Mouse (Mus musculus): Measurements from ENCODE around the gene Knop1. TPM values are rescaled to one million over a fixed set of nuclear protein-coding genes. Genes with fewer than 3 reads are reported as not detected.

Knop1 gene
- total and polyA plus RNA-seq, 2 experiments from 2014 or later, result 41.5 to 75.0 TPM

- 87% methylated on average over 10 of the region's 10 CpGs for WGBS
- TF ChIP-seq CTCF (IDR thresholded peaks at IDR 0.05; ENCODE audit: low read depth), result no peak
- ATAC-seq (no peak), DNase-seq (no peak)
- Histone ChIP-seq H3K4me1 (ENCODE audit: insufficient read depth) (0 out of 2 replicates have a peak, but pooled peaks cover under 1% of the 10 kb centered on the region), H3K9ac (no peak overlapping the region), H3K27ac (ENCODE audit: low read depth, low read length) (no peak overlapping the region), H3K27me3 (ENCODE audit: insufficient read depth, low read length) (no peaks in the 10 kb centered on the region), H3K4me2 (ENCODE audit: low read depth) (no peak overlapping the region), H3K9me3 (ENCODE audit: low read length) (no peaks in the 10 kb centered on the region), H3K4me3 (ENCODE audit: low read depth, low read length) (no peak overlapping the region), H3K36me3 (ENCODE audit: insufficient read depth) (peaks cover 76% of the 10 kb centered on the region)
Measured at GRCm38 (mm10) chr7:118848796-118849195, 7.3 kb downstream of the Knop1 start.

DNA sequence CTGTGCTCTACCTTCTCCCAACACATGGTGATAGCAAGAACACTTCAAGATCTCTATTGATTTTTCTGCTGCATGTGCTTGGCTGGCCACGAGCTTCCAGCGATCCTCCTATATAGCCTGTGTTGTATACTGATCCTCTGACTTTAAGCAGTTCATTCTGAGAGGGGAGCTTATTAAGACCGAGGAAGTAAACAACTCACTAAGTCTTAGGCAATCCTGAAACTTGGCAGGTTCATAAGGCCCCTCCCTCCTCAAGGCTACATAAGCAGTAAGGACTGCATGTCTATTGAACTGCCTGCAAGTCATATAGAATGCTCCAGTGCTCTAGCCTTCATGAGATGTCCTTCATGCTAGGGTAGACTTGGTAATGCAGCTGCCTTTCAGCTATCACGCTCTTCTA, 9.7 kb downstream of the Knop1 start:
- TF ChIP-seq CTCF (IDR thresholded peaks at IDR 0.05; ENCODE audit: low read depth), result no peak
- ATAC-seq, result no peak
- peaks cover 89% of the 10 kb centered on the region for H3K36me3 ChIP-seq (ENCODE audit: insufficient read depth)

GRCm38 (mm10) chr7:118845141-118845540, 10.9 kb downstream of the Knop1 start:
- DNase-seq, result no peak
- no peak for ATAC-seq
- Histone ChIP-seq H3K4me1 (ENCODE audit: insufficient read depth) (no peaks in the 10 kb centered on the region), H3K4me2 (ENCODE audit: low read depth) (no peak overlapping the region), H3K9me3 (ENCODE audit: low read length) (no peaks in the 10 kb centered on the region), H3K36me3 (ENCODE audit: insufficient read depth) (peaks cover 90% of the 10 kb centered on the region), H3K27me3 (ENCODE audit: insufficient read depth, low read length) (no peaks in the 10 kb centered on the region), H3K27ac (ENCODE audit: low read depth, low read length) (no peak overlapping the region), H3K9ac (no peak overlapping the region), H3K4me3 (ENCODE audit: low read depth, low read length) (no peak overlapping the region)
- no peak for TF ChIP-seq CTCF (IDR thresholded peaks at IDR 0.05; ENCODE audit: low read depth)
- 84% methylated on average over 5 of the region's 5 CpGs for WGBS

More for the DNA sequence above, 9.7 kb downstream of the Knop1 start:
- Histone ChIP-seq H3K27ac (ENCODE audit: low read depth, low read length) (no peak overlapping the region), H3K9ac (no peak overlapping the region), H3K4me3 (ENCODE audit: low read depth, low read length) (no peak overlapping the region), H3K27me3 (ENCODE audit: insufficient read depth, low read length) (no peaks in the 10 kb centered on the region), H3K4me1 (ENCODE audit: insufficient read depth) (no peaks in the 10 kb centered on the region), H3K4me2 (ENCODE audit: low read depth) (no peak overlapping the region), H3K9me3 (ENCODE audit: low read length) (no peaks in the 10 kb centered on the region)
- WGBS, result 93% methylated on average over 4 of the region's 4 CpGs
- no peak for DNase-seq

DNA sequence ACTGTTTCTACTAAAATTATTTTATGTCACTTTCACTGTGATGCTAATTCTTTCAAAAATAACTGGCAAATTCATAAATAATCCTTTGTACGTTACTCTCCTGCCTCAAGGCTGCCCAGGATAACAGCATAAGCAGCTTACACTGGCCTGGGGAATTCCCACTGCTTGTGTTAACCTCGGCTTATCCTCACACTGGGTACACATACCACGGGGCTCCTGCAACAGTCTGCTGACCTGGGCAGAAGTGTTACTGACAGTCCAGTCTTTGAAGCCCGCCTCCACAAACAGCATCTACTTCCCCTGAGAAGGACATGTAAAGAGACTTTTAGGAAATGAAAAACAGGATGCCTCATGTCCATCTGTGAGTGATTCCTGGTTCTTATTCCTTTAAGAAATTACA, 13.1 kb downstream of the Knop1 start:
- no peak overlapping the region for H3K9ac ChIP-seq
- H3K4me3 ChIP-seq (ENCODE audit: low read depth, low read length), result no peak overlapping the region
- H3K27me3 ChIP-seq (ENCODE audit: insufficient read depth, low read length), result no peaks in the 10 kb centered on the region
- H3K36me3 ChIP-seq (ENCODE audit: insufficient read depth), result peaks cover 89% of the 10 kb centered on the region
- DNase-seq, result no peak
- no peak for ATAC-seq
- no peak overlapping the region for H3K27ac ChIP-seq (ENCODE audit: low read depth, low read length)
- no peak for TF ChIP-seq CTCF (IDR thresholded peaks at IDR 0.05; ENCODE audit: low read depth)
- H3K4me1 ChIP-seq (ENCODE audit: insufficient read depth), result no peaks in the 10 kb centered on the region
- 79% methylated on average over 4 of the region's 4 CpGs for WGBS
- no peak overlapping the region for H3K4me2 ChIP-seq (ENCODE audit: low read depth)
- no peaks in the 10 kb centered on the region for H3K9me3 ChIP-seq (ENCODE audit: low read length)

GRCm38 (mm10) chr7:118841796-118842195, 14.3 kb downstream of the Knop1 start:
- ATAC-seq, result peak; percentile 47; the same call in 1 of the 2 replicates
- WGBS, result 38% methylated on average over 1 of the region's 1 CpGs
- Histone ChIP-seq H3K36me3 (ENCODE audit: insufficient read depth) (peaks cover 94% of the 10 kb centered on the region), H3K4me3 (ENCODE audit: low read depth, low read length) (no peak overlapping the region), H3K4me2 (ENCODE audit: low read depth) (no peak overlapping the region), H3K9me3 (ENCODE audit: low read length) (no peaks in the 10 kb centered on the region), H3K27ac (ENCODE audit: low read depth, low read length) (no peak overlapping the region), H3K4me1 (ENCODE audit: insufficient read depth) (no peaks in the 10 kb centered on the region), H3K9ac (no peak overlapping the region), H3K27me3 (ENCODE audit: insufficient read depth, low read length) (no peaks in the 10 kb centered on the region)
- DNase-seq, result no peak
- peak; percentile 32; the same call in 1 of the 2 replicates for TF ChIP-seq CTCF (IDR thresholded peaks at IDR 0.05; ENCODE audit: low read depth)

GRCm38 (mm10) chr7:118841030-118841745, 14.9 kb downstream of the Knop1 start:
- Histone ChIP-seq H3K9me3 (ENCODE audit: low read length) (no peaks in the 10 kb centered on the region), H3K36me3 (ENCODE audit: insufficient read depth) (peaks cover 95% of the 10 kb centered on the region), H3K27ac (ENCODE audit: low read depth, low read length) (no peak overlapping the region), H3K4me2 (ENCODE audit: low read depth) (no peak overlapping the region), H3K4me1 (ENCODE audit: insufficient read depth) (no peaks in the 10 kb centered on the region), H3K4me3 (ENCODE audit: low read depth, low read length) (no peak overlapping the region), H3K9ac (no peak overlapping the region), H3K27me3 (ENCODE audit: insufficient read depth, low read length) (no peaks in the 10 kb centered on the region)
- WGBS, result 40% methylated on average over 8 of the region's 8 CpGs
- DNase-seq (peak; percentile 44), ATAC-seq (0 out of 2 replicates have a peak, but pooled peaks have one; percentile 21)
- TF ChIP-seq CTCF (IDR thresholded peaks at IDR 0.05; ENCODE audit: low read depth), result no peak

DNA sequence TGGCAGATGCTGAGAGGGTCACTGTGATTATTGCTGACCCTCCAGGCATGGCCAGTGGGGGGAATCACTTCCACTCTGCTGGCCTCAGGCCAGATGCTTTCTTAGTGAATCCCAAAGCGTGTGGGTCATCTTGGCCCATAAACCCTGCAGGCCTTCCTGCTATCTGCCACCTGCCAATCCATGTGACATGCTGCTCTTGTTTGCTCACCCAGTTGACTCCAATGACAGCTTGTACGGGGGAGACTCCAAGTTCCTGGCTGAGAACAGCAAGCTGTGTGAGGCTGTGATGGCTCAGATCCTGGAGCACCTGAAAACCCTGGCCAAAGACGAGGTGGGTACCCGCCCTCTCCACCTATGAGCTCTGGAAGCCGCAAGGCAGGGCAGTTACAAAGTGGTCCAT, 18.2 kb downstream of the Knop1 start:
- DNase-seq, result no peak
- WGBS, result 89% methylated on average over 5 of the region's 5 CpGs

More for the DNA sequence above, 18.2 kb downstream of the Knop1 start:
- Histone ChIP-seq H3K36me3 (ENCODE audit: insufficient read depth) (peaks cover 95% of the 10 kb centered on the region), H3K4me3 (ENCODE audit: low read depth, low read length) (no peak overlapping the region), H3K4me2 (ENCODE audit: low read depth) (no peak overlapping the region), H3K9me3 (ENCODE audit: low read length) (no peaks in the 10 kb centered on the region), H3K27me3 (ENCODE audit: insufficient read depth, low read length) (no peaks in the 10 kb centered on the region), H3K4me1 (ENCODE audit: insufficient read depth) (no peaks in the 10 kb centered on the region), H3K27ac (ENCODE audit: low read depth, low read length) (no peak overlapping the region), H3K9ac (no peak overlapping the region)
- no peak for TF ChIP-seq CTCF (IDR thresholded peaks at IDR 0.05; ENCODE audit: low read depth)
- no peak for ATAC-seq
